Mouse (Mus musculus): ENCODE measurements around the gene Fbxw22.
"Not testable (repeated sequence)": the region's sequence is repeated elsewhere in the genome, so short reads cannot be mapped to it uniquely, and the experiment has no call there.

The Fbxw22 gene

DNA sequence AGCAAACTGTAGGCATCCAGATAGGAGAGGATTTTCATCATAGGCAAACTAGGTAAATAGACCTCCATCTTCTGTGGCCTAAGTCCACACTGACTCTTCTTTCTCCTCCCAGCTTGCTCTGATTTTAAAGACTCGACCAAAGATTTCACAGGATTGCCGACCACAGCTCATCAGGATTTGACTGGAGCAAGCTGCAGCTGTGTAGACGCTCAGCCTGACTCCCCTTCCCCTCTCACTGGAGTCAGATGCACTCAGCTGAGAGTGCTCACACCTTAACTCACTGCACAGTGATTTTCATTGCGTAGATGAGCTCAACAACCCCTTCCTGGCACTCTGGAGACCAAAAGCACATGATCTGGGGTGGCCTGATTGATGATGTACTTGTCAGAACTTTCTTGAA, at the start of gene Fbxw22:
Fbxw22 (minus strand) TSS at position 101 of the 400 bp plus-strand sequence.
- not testable (repeated sequence) for DNase-seq (ENCODE audit: low read depth, low spot score)

- no peak for DNase-seq (ENCODE audit: low read depth, low spot score)
These were observed 44.9 kb upstream of the Fbxw22 start, which contains the start of gene Fbxw16 for GRCm38 (mm10) chr9:109449040-109449439. Fbxw16 (minus strand) TSS chr9:109449140.

GRCm38 (mm10) chr9:109432956-109433355, 28.9 kb upstream of the Fbxw22 start:
- DNase-seq (ENCODE audit: low read depth, low spot score): no peak

- DNase-seq (ENCODE audit: low read depth, low spot score): not testable (repeated sequence)
These were observed 64.5 kb downstream of the Fbxw22 start, which contains the start of gene Fbxw28 for GRCm38 (mm10) chr9:109339559-109339958. Fbxw28 (minus strand) TSS chr9:109339659.
